Mouse (Mus musculus) neural tube, postnatal 0 days (tissue): ENCODE measurements around the gene Vmn1r32. TPM values are rescaled to one million over a fixed set of nuclear protein-coding genes. Genes with fewer than 3 reads are reported as not detected.

Source experiments
- polyA plus RNA-seq: library from polyadenylated mRNA; unstranded; fragments of >200 nt; fragmentation: Nextera tagmentation; extraction: Ambion mirVana; gene quantifications from 2 replicates; pipeline ENCODE4 v1.2.1, GENCODE M21; 2015

The Vmn1r32 gene
- polyA plus RNA-seq = 0.05 and 0.08 TPM in 2 replicates

DNA sequence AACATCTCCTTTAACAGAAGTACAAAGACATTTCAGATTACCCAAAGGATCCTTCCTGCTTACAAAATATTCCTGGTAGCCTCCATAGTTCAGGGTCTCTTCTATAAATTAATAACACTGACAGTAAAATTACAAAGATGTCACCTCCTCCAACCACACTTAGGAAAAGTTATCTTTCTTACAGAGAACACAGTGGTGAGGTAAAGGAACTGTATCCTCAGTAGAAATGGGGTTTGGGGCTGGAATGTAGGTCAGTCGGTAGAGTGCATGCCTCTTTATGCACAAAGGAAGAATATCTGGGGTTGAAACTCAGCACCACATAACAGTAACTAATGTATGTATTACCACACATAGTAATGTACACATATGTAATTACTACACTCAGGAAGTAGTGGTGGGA is at the start of gene Vmn1r32:
Gene Vmn1r32, minus strand, starts transcription at position 101 of the 400 bp plus-strand sequence.

DNA sequence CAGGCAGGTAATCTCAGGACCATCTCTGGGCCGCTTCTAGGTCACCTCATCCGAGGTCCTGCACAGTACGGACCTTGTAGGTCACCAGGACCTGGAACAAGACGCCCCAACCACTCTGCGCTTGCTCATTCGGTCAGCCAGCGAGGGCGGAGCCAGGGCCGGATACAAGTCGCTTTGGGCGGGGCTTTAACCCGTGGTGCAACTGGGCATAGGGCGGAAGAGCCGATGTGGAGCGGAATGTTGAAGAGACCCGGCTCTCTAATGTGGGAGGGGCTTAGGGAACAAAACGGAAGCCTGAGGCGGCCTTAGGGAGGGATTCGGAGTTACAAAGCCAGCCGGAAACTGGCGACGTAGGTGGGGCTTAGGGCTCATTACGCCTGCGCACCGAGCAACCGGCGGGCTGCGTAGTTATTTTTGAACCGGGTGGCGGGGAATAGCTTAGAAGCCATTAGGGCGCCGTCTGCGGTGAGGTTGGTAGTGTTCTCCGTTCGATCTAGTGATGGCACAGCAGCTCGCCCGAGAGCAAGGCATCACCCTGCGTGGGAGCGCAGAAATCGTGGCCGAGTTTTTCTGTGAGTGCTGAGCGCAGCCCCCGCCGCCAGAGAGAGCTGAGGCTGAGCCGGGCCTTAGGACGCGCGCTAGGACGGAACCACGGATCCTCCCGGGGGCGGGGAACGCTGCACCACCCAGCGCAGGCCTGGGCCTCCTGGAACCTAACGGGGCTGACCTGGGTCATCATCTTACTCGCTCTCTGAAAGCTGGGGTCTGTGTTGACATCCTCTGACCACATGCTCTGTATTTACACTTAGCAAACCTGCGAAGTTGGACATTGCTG is 24.7 kb downstream of the Vmn1r32 start, which contains the start of gene Mad2l1:
Gene Mad2l1, plus strand, starts transcription at position 363 of the 835 bp plus-strand sequence.

Other genes with a start within 250 kb of the Vmn1r32 start
- gene Mad2l1, start 24.7 kb downstream of the Vmn1r32 start, polyA plus RNA-seq = 12.8 and 13.7 TPM in 2 replicates
- not detected in 2 replicates for gene Vmn1r33, start 58.2 kb upstream of the Vmn1r32 start, polyA plus RNA-seq
- gene Vmn1r34, start 83.8 kb upstream of the Vmn1r32 start, polyA plus RNA-seq = not detected in 2 replicates
- gene Vmn1r35, start 125.8 kb upstream of the Vmn1r32 start, polyA plus RNA-seq = not detected in 2 replicates
- gene Vmn1r36, start 159.1 kb upstream of the Vmn1r32 start, polyA plus RNA-seq = not detected in 2 replicates
- not detected in 2 replicates for gene Vmn1r37, start 169.3 kb upstream of the Vmn1r32 start, polyA plus RNA-seq
- gene Vmn1r38, start 222.5 kb upstream of the Vmn1r32 start, polyA plus RNA-seq = not detected in 2 replicates